Mouse (Mus musculus) layer of hippocampus, adult 18-20 months (tissue): ENCODE results near the gene Acbd4. TPM values are rescaled to one million over a fixed set of nuclear protein-coding genes. Genes with fewer than 3 reads are reported as not detected.

Experiments used
- DNase-seq, 2 experiments: peaks; one replicate each; pipeline ENCODE4 v3.0.0; 2022; ENCODE audit warnings: low spot score in 2 of 2
- total RNA-seq, 2 experiments: library from RNA; stranded (reverse); gene quantifications; 2 replicates each; pipeline ENCODE4 v1.2.3; 2021

The Acbd4 gene
- total RNA-seq, 2 experiments from 2014 or later, result 75.1 to 90.2 TPM

- no peak for DNase-seq
Measured at GRCm38 (mm10) chr11:103081631-103082030, 19.9 kb upstream of the Acbd4 start.

- DNase-seq, result no peak
Measured at GRCm38 (mm10) chr11:103093306-103093705, 8.2 kb upstream of the Acbd4 start.

- no peak for DNase-seq
Measured at GRCm38 (mm10) chr11:103093862-103094833, 7.3 kb upstream of the Acbd4 start.

- DNase-seq, result no peak
Measured at GRCm38 (mm10) chr11:103095107-103095670, 6.3 kb upstream of the Acbd4 start.

- DNase-seq, result no peak
Measured at GRCm38 (mm10) chr11:103095801-103096200, 5.7 kb upstream of the Acbd4 start.

- no peak for DNase-seq
Measured at GRCm38 (mm10) chr11:103096979-103097894, 4.2 kb upstream of the Acbd4 start.

- DNase-seq, result no peak
Measured at GRCm38 (mm10) chr11:103098531-103099190, 2.8 kb upstream of the Acbd4 start.

GRCm38 (mm10) chr11:103099352-103099940 lies 2.0 kb upstream of the Acbd4 start:
- no peak for DNase-seq

- DNase-seq, result no peak
Measured at GRCm38 (mm10) chr11:103100361-103100760, 1.1 kb upstream of the Acbd4 start.

- peak; percentile 68 to 79 for DNase-seq
Measured at GRCm38 (mm10) chr11:103101866-103102501, 502 bp downstream of the Acbd4 start.

GRCm38 (mm10) chr11:103102725-103103349 lies 1.4 kb downstream of the Acbd4 start:
- DNase-seq, result peak; percentile 95 to 98

- DNase-seq, result no peak
Measured at GRCm38 (mm10) chr11:103103621-103104020, 2.1 kb downstream of the Acbd4 start.

GRCm38 (mm10) chr11:103104469-103104868 lies 3.0 kb downstream of the Acbd4 start:
- no peak for DNase-seq

GRCm38 (mm10) chr11:103105180-103105725 lies 3.8 kb downstream of the Acbd4 start:
- DNase-seq, result no peak

- no peak for DNase-seq
Measured at GRCm38 (mm10) chr11:103105810-103106209, 4.3 kb downstream of the Acbd4 start.

- no peak for DNase-seq
Measured at GRCm38 (mm10) chr11:103106386-103106785, 4.9 kb downstream of the Acbd4 start.

- DNase-seq, result no peak
Measured at GRCm38 (mm10) chr11:103111301-103111700, 9.8 kb downstream of the Acbd4 start.

- DNase-seq, result no peak
Measured at GRCm38 (mm10) chr11:103111881-103112551, 10.5 kb downstream of the Acbd4 start.

GRCm38 (mm10) chr11:103112552-103112912 lies 11.1 kb downstream of the Acbd4 start:
- no peak for DNase-seq
